Mouse (Mus musculus) neural tube, embryonic 15.5 days (tissue): Measurements from ENCODE around the gene Fam107a. TPM values are rescaled to one million over a fixed set of nuclear protein-coding genes. Genes with fewer than 3 reads are reported as not detected.

Experiments used
- ATAC-seq: fragments of 200-750 bp; cut with Nextera tagmentation; 2 replicates; pipeline ENCODE4 v1.8.0; 2017; ENCODE audit warnings: mild to moderate bottlenecking, moderate TSS enrichment, moderate library complexity; ENCODE audit not compliant: low FRiP score
- H3K27ac ChIP-seq: fragments of 300-500 bp; sonication (generic); replicated peaks from 2 replicates; pipeline ENCODE4 v1.5.1; 2015; ENCODE audit warnings: mild to moderate bottlenecking, inconsistent platforms
- H3K27me3 ChIP-seq: fragments of 300-500 bp; sonication (generic); replicated peaks from 2 replicates; pipeline ENCODE4 v1.6.1; 2015; ENCODE audit warnings: inconsistent platforms
- H3K36me3 ChIP-seq: fragments of 300-500 bp; sonication (generic); 2 replicates; pipeline ENCODE4 v1.6.1; 2015; ENCODE audit warnings: inconsistent platforms
- H3K4me1 ChIP-seq: fragments of 300-500 bp; sonication (generic); 2 replicates; pipeline ENCODE4 v1.6.1; 2015; ENCODE audit warnings: inconsistent platforms
- H3K4me2 ChIP-seq: fragments of 300-500 bp; sonication (generic); 2 replicates; pipeline ENCODE4 v1.6.1; 2015; ENCODE audit warnings: inconsistent platforms, mild to moderate bottlenecking, moderate library complexity
- H3K4me3 ChIP-seq: fragments of 300-500 bp; sonication (generic); replicated peaks from 2 replicates; pipeline ENCODE4 v1.5.1; 2015; ENCODE audit warnings: mild to moderate bottlenecking, inconsistent platforms
- H3K9ac ChIP-seq: fragments of 300-500 bp; sonication (generic); replicated peaks from 2 replicates; pipeline ENCODE4 v1.6.1; 2015; ENCODE audit warnings: mild to moderate bottlenecking, inconsistent platforms
- H3K9me3 ChIP-seq: fragments of 300-500 bp; sonication (generic); replicated peaks from 2 replicates; pipeline ENCODE4 v1.6.1; 2016; ENCODE audit warnings: inconsistent platforms
- WGBS: fragments of 180-500 bp; shearing (Covaris S2); methylation state at CpG from one replicate; pipeline ENCODE4 v1.1.7; 2015; ENCODE audit warnings: mixed read lengths; 5-methylcytosine and 5-hydroxymethylcytosine counted together
- polyA plus RNA-seq: library from polyadenylated mRNA; unstranded; fragments of >200 nt; fragmentation: Nextera tagmentation; extraction: Ambion mirVana; gene quantifications from 2 replicates; pipeline ENCODE4 v1.2.1, GENCODE M21; 2015

Fam107a gene
- polyA plus RNA-seq, 1 experiment from 2014 or later, result 0.44 TPM

DNA sequence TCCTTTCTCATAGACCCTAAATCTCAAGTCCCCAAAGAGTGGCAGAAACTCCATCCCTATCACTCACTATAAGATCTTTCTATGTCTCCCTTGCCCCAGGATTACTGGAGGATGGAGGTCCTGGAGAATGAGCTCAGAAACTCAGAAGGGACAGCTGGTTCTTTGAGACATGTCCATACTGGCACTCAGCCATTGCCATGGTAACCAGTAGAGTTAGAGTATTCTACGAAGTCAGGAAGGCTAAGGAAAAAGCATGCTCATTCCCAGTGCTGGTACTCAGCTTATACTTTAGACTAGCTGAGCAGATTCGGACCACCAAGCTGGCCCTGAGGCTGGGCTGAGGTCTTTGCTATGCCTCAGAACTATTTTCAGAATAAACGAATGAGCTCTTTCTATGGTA, 16.7 kb upstream of the Fam107a start:
- H3K4me2 ChIP-seq, result no peak overlapping the region
- peaks cover 5% of the 10 kb centered on the region for H3K4me1 ChIP-seq
- no peak overlapping the region for H3K4me3 ChIP-seq
- no peaks in the 10 kb centered on the region for H3K9me3 ChIP-seq
- WGBS, result 74% methylated on average over 3 of the region's 3 CpGs
- H3K27ac ChIP-seq, result no peak overlapping the region
- H3K36me3 ChIP-seq, result no peaks in the 10 kb centered on the region
- H3K9ac ChIP-seq, result no peak overlapping the region
- H3K27me3 ChIP-seq, result no peaks in the 10 kb centered on the region
- ATAC-seq, result no peak

DNA sequence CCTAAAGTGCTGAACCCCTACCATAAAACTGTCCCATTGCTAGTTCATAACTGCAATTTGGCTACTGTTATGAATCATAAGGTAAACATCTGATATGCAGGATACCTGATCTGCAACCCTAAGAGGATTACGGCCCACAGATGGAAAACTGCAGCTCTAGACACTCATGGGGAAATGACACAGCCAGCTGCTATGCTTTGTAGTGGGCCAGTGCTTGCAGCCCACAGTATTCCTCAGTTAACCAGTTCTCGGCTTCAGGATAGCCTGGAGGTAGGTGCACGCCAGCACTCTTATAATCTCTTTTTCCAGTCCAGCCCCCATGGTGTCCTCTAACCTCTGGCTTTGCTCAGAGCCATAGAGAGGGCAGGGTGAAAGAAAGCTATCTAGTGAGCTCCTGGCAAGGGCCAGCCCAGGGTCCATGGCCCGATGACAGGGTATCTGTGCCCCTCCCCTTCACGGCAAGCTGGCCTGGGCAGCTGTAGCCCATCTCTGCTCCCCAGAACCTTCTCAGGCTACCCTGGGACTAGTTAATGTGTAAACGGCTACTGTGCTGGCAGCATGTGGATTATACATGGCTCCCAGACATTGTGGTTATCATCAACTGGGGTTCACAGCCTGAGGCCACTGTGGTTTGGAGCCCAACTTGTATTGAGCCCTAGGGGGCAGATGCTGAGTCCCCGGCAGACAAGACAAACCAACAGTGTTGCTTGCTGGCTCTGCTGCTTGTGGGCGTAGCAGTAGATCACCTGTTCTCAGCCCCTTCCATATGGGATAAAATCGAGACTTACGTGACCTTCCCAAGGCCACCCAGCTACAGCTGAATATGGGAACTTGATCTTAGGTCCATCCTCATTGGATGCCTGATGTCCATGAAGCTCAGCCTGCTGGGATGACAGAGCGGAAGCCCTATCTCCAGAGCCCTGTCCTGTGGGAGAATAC, 14.8 kb upstream of the Fam107a start:
- no peak for ATAC-seq
- Histone ChIP-seq H3K27ac (no peak overlapping the region), H3K4me2 (no peak overlapping the region), H3K4me3 (no peak overlapping the region), H3K9me3 (no peaks in the 10 kb centered on the region), H3K27me3 (no peaks in the 10 kb centered on the region), H3K9ac (no peak overlapping the region), H3K36me3 (no peaks in the 10 kb centered on the region), H3K4me1 (peaks cover 5% of the 10 kb centered on the region)
- whole genome bisulfite sequencing, result 87% methylated on average over 11 of the region's 11 CpGs

DNA sequence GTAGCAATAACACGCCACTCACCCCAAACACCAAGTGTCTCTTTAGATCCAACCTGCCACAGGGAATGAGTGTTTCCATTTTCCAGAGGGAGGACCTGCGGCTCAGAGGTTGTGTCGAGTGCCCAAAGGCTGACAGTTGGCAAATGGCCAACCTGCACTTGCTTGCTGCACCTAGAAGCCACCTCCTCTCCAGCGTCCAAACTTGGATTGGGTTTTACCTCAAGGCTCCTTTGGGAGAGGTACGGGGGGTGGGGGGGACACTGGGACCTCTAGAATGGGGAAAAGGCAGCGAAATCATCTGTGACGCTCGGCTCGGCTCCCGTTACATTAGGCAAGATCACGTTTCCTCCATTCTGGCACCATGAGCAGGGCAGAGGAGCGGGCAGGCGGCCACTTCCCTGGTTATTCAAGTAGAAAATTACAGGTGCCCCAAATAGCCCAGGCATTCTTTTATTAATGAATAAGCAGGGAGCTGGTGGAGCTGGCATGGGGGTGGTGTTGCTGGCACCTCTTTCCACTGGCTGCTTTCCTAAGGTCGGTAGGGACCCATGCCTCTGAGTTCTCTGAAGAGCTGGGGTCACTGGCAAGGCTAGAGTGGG, 13.6 kb upstream of the Fam107a start:
- peaks cover 5% of the 10 kb centered on the region for H3K4me1 ChIP-seq
- WGBS, result 79% methylated on average over 14 of the region's 14 CpGs
- H3K4me2 ChIP-seq, result no peak overlapping the region
- no peak overlapping the region for H3K27ac ChIP-seq
- no peaks in the 10 kb centered on the region for H3K27me3 ChIP-seq
- no peak overlapping the region for H3K4me3 ChIP-seq
- no peaks in the 10 kb centered on the region for H3K9me3 ChIP-seq
- H3K9ac ChIP-seq, result no peak overlapping the region
- no peaks in the 10 kb centered on the region for H3K36me3 ChIP-seq
- ATAC-seq, result no peak

DNA sequence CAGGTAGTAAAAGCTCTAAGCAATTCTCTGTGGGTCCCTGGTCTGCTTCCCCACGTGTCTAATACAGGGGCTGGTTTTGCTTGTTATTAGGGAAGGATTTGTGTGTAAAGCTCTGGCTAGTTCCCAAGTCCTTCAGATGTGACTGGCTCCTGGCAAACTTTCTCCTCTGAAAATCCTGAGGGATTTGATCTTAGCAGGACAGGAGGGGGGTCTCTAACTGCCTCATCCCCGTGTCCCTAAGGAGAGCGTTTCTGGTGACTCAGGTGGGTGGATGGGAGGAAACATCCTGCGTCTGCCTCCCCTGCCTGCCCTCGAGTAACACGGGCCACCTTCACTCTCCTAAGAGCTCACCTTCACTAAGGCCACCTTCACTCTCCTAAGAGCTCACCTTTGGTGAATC, 12.6 kb upstream of the Fam107a start:
- Histone ChIP-seq H3K4me2 (no peak overlapping the region), H3K4me3 (no peak overlapping the region), H3K4me1 (peaks cover 5% of the 10 kb centered on the region), H3K27ac (no peak overlapping the region), H3K9ac (no peak overlapping the region), H3K36me3 (no peaks in the 10 kb centered on the region), H3K27me3 (no peaks in the 10 kb centered on the region), H3K9me3 (no peaks in the 10 kb centered on the region)
- ATAC-seq, result no peak
- WGBS, result 69% methylated on average over 6 of the region's 6 CpGs

DNA sequence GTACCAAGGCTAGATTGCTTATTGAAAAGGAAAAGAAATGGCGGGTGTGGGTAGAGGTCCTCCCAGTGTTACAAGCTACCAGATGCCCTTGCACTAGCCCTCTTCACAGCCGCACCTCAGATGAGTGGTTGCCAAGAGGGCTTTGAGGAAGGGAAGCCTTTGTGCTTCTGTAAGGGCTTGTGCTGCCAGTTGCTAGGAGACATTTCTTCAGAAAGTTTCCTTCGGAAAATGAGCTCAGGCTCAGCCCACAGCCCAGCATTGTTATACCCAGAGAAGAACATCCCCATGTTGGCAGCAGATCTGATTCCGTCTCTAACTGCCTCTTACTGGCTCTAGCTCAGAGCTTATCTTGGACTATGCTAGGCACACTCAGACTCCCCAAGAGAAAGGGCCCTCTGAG, 11.7 kb upstream of the Fam107a start:
- no peak overlapping the region for H3K4me3 ChIP-seq
- H3K9me3 ChIP-seq, result no peaks in the 10 kb centered on the region
- no peaks in the 10 kb centered on the region for H3K27me3 ChIP-seq
- H3K4me2 ChIP-seq, result no peak overlapping the region
- H3K27ac ChIP-seq, result no peak overlapping the region
- peaks cover 5% of the 10 kb centered on the region for H3K4me1 ChIP-seq
- whole genome bisulfite sequencing, result 29% methylated on average over 4 of the region's 4 CpGs
- ATAC-seq, result peak; percentile 27; the same call in 1 of the 2 replicates
- H3K36me3 ChIP-seq, result no peaks in the 10 kb centered on the region
- H3K9ac ChIP-seq, result no peak overlapping the region

DNA sequence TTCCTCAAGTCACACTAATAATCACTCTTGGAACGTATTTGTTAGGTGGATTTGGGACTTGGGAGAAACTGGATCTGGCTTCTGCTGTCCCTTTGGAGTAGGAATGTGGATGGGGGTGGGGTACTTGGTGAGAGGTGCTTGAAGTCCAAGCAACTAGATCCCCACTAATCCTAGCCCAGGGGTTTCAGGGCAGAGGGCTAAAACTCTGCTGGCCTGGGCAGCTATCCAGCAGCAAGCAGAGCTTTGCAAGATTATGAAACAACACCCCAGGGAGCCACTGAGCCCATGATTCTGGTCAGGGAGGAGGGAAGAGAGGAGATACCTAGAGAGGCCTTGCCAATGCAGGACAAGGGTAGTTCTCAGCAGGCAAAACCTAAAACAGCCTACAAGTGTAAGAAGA, 9.5 kb upstream of the Fam107a start:
- H3K4me1 ChIP-seq, result peaks cover 5% of the 10 kb centered on the region
- ATAC-seq, result no peak
- WGBS, result 80% methylated on average over 1 of the region's 1 CpGs

DNA sequence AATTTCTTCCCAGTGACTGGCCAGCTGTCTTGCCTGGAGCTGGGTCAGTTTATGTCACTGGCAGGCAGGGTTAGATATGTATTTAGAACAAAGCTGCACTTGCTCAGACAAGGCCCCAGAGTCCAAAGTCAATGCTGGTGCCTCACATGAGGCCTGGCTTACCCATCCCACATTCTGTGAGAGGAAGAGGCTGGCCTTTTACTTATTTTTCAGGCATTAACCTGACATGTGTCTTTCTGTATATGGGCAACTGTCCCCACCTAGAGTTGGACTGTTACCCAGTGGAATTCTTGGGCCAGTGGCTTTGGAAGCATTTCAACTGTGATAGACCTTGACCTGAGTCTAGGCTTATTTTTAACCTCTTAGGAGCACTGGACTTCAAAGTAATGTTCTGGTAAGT, 9.1 kb upstream of the Fam107a start:
- Histone ChIP-seq H3K9ac (no peak overlapping the region), H3K4me1 (peaks cover 5% of the 10 kb centered on the region), H3K27ac (no peak overlapping the region), H3K4me3 (no peak overlapping the region), H3K4me2 (no peak overlapping the region), H3K9me3 (no peaks in the 10 kb centered on the region), H3K36me3 (no peaks in the 10 kb centered on the region), H3K27me3 (peaks cover 5% of the 10 kb centered on the region; the same call in 1 of the 2 replicates)
- ATAC-seq, result no peak

More for the DNA sequence above, 9.5 kb upstream of the Fam107a start:
- H3K4me3 ChIP-seq, result no peak overlapping the region
- no peak overlapping the region for H3K27ac ChIP-seq
- no peak overlapping the region for H3K4me2 ChIP-seq
- no peaks in the 10 kb centered on the region for H3K9me3 ChIP-seq
- H3K36me3 ChIP-seq, result no peaks in the 10 kb centered on the region
- peaks cover 5% of the 10 kb centered on the region; the same call in 1 of the 2 replicates for H3K27me3 ChIP-seq
- no peak overlapping the region for H3K9ac ChIP-seq

DNA sequence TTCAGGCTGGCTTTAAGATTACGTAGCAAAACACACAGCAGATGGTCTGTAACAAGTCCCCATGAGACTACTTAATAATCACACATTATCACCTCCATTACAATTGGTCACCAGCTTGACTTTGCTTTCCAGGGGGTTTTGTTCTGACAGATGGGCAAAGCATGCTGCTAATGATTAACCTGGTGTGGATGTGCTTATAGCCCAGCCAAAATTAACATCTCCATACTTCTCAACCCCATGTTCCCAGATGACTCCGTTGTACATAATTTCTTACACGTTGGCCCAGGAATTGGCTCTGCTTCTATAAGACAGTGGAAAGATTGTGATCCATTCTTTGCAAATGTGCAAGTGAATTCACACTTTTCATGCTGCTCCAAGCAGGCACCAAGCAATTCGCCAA, 7.9 kb upstream of the Fam107a start:
- Histone ChIP-seq H3K4me2 (no peak overlapping the region), H3K4me3 (no peak overlapping the region), H3K9ac (no peak overlapping the region), H3K27ac (no peak overlapping the region), H3K4me1 (peaks cover 2% of the 10 kb centered on the region; the same call in 1 of the 2 replicates), H3K36me3 (no peaks in the 10 kb centered on the region), H3K9me3 (no peaks in the 10 kb centered on the region), H3K27me3 (peaks cover 5% of the 10 kb centered on the region)
- no peak for ATAC-seq
- WGBS, result 54% methylated on average over 4 of the region's 4 CpGs

DNA sequence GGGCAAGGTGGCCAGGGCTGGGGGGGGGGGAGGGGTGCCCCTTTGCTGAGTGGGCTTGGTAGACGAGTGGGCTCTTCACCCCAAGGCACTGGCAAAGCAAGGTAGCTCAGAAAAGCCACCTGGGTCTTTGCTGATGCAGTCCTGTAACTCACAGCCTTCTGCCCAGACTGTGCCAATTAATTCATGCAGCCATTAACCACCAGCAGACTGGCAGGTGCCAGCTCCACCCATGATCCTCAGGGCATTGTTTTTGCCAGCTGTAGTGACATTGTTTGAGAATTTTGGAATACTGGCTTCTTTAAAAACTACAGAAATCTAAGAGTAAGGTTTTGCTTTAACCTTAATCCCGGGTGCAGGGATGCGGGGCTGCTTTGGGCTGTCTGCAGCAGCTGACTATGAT, 2.7 kb upstream of the Fam107a start:
- Histone ChIP-seq H3K27me3 (peaks cover 44% of the 10 kb centered on the region), H3K27ac (no peak overlapping the region), H3K4me3 (no peak overlapping the region), H3K9me3 (no peaks in the 10 kb centered on the region), H3K4me1 (peaks cover 17% of the 10 kb centered on the region), H3K9ac (no peak overlapping the region), H3K36me3 (no peaks in the 10 kb centered on the region), H3K4me2 (no peak overlapping the region)
- ATAC-seq, result no peak
- WGBS, result 65% methylated on average over 3 of the region's 3 CpGs

DNA sequence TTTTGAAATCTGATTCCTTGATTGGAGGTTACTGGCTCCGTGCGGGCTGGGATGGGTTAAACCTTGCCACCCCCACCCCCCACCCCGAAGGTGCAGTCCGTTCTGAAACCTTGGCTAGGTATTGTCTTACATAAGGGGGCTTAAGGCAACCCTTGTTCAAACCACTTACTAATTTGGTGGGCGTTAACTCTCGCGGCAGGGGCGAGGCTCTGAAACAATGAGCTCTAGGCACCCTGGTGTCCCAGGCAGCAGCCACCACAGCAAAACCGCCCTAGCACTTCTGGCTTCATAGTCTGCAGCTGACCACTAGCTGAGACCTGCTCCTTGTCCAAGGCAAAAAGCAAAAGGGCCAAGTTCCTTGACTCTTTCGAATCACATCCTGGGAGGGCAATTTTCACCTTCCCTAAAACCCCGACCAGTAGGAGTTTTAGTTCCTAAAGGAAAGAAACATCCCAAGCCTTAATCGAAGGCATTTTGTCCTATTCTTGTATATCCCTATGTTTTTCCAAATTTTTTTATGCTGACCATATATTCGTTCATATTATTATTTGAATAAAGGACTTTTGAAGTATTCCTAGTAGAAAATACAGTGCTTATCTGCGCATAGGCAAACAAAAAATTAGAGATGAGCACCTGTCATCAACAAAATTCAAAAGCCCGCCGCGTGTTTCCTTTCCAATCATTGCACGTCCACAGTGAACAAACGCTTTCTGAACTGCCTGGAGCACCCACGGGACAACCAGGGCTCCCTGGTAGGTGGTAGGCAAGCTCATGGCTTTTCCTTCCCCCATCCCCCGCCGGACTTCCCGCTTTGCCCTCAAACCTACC, 1.2 kb downstream of the Fam107a start:
- no peak for ATAC-seq
- Histone ChIP-seq H3K27ac (no peak overlapping the region), H3K9ac (0 out of 2 replicates have a peak overlapping the region, but pooled peaks have one; percentile 30), H3K4me2 (peak overlapping the region; percentile 62), H3K9me3 (no peaks in the 10 kb centered on the region), H3K4me1 (peaks cover 17% of the 10 kb centered on the region), H3K36me3 (no peaks in the 10 kb centered on the region), H3K27me3 (peaks cover 53% of the 10 kb centered on the region), H3K4me3 (peak overlapping the region; percentile 34)
- WGBS, result 3% methylated on average over 23 of the region's 23 CpGs

DNA sequence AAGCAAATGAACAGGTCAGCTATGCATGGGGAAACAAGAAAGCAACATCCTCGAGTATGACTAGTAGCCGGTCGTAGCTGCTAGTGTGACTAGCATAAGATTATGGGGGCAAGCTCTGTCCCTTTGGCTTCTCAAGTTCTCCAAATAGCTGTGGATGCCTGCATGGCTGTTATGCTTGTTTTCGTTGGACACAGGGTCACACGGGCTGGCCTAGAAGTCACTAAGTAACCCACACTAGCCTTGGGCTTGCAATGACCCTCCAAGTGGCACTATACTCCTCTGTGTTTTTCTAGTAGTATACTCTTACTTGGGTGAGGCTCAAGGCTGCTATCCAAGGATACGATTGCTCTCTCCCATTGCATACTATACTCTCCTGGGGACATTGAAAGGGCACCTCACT, 2.7 kb downstream of the Fam107a start:
- Histone ChIP-seq H3K9me3 (no peaks in the 10 kb centered on the region), H3K27me3 (peaks cover 53% of the 10 kb centered on the region), H3K4me2 (no peak overlapping the region), H3K4me1 (peaks cover 17% of the 10 kb centered on the region), H3K36me3 (no peaks in the 10 kb centered on the region), H3K4me3 (no peak overlapping the region), H3K27ac (no peak overlapping the region), H3K9ac (no peak overlapping the region)
- no peak for ATAC-seq
- WGBS, result 77% methylated on average over 6 of the region's 6 CpGs
